8 mouse cellular contexts compared by ENCODE assay signal in the genomic region with DNA sequence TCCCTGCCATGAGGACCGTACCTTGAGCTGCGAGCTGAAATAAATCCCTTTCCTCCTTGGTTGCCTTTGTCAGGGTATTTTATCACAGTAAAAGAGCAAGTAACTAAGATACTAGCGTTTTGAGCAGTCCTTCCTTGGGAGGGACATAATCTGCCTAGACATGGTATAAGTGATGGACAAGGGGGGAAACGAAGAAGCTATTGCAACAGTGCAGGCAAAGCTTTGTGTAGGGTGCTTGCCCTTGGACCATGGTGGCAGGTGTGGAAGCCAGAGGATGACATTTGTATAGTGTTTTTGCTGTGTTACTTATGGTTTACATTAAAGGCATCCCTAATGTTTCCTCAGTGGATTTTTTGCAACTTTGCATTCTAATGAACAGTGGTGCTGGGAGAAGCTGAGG. TPM values are rescaled to one million over a fixed set of nuclear protein-coding genes. Genes with fewer than 3 reads are reported as not detected.
A peak's percentile ranks its signal among the peaks of the same experiment; 100 is the strongest.
DNase-seq lines count a peak whose midpoint lies in the region; ATAC-seq and TF ChIP-seq lines count a peak whose summit lies in the region.

No protein-coding gene starts in this region.

- peak overlapping the region; percentile 53; the same call in 1 of the 2 replicates for H3K9ac ChIP-seq in heart, embryonic 15.5 days
- peak overlapping the region; percentile 74 for H3K9ac ChIP-seq in hindbrain, embryonic 13.5 days
- H3K9ac ChIP-seq in midbrain, embryonic 12.5 days (replicated peaks) = peak overlapping the region; percentile 60; the same call in 1 of the 2 replicates

- no peak for TF ChIP-seq POLR2A in cortical plate, adult 2 months (IDR thresholded peaks at IDR 0.05; ENCODE audit: extremely low read depth, insufficient read depth, low read length)

- H3K27ac ChIP-seq in heart, embryonic 15.5 days = no peak overlapping the region
- H3K27ac ChIP-seq in cortical plate, adult 2 months (ENCODE audit: insufficient read depth, low read length) = peak overlapping the region; percentile 6; the same call in 1 of the 2 replicates
- peak overlapping the region; percentile 45; the same call in 1 of the 2 replicates for H3K27ac ChIP-seq in hindbrain, embryonic 13.5 days
- no peak overlapping the region for H3K27ac ChIP-seq in midbrain, embryonic 12.5 days (replicated peaks)

- 79% methylated on average over 4 of the region's 4 CpGs for WGBS in heart, embryonic 15.5 days
- 82% methylated on average over 4 of the region's 4 CpGs for WGBS in hindbrain, embryonic 13.5 days
- 75% methylated on average over 4 of the region's 4 CpGs for WGBS in midbrain, embryonic 12.5 days

- peak overlapping the region; percentile 66 for H3K4me3 ChIP-seq in heart, embryonic 15.5 days
- H3K4me3 ChIP-seq in cortical plate, adult 2 months (ENCODE audit: insufficient read depth, low read length) = peak overlapping the region; percentile 74
- H3K4me3 ChIP-seq in hindbrain, embryonic 13.5 days = peak overlapping the region; percentile 57
- H3K4me3 ChIP-seq in midbrain, embryonic 12.5 days = peak overlapping the region; percentile 65

- intact Hi-C loops in heart, postnatal 14 days (cut with DNase I) = no loop called here

- peaks cover 9% of the 10 kb centered on the region; the same call in 1 of the 2 replicates for H3K4me1 ChIP-seq in heart, embryonic 15.5 days (replicated peaks)
- 0 out of 2 replicates have a peak, but pooled peaks cover 1% of the 10 kb centered on the region for H3K4me1 ChIP-seq in cortical plate, adult 2 months (ENCODE audit: control insufficient read depth, insufficient read depth, low read length)
- peaks cover 14% of the 10 kb centered on the region for H3K4me1 ChIP-seq in hindbrain, embryonic 13.5 days (replicated peaks)
- peaks cover 14% of the 10 kb centered on the region; the same call in 1 of the 2 replicates for H3K4me1 ChIP-seq in midbrain, embryonic 12.5 days

- no peaks in the 10 kb centered on the region for H3K9me3 ChIP-seq in heart, embryonic 15.5 days (replicated peaks)
- H3K9me3 ChIP-seq in hindbrain, embryonic 13.5 days = no peaks in the 10 kb centered on the region
- no peaks in the 10 kb centered on the region for H3K9me3 ChIP-seq in midbrain, embryonic 12.5 days

- no peaks in the 10 kb centered on the region for H3K36me3 ChIP-seq in heart, embryonic 15.5 days
- no peaks in the 10 kb centered on the region for H3K36me3 ChIP-seq in hindbrain, embryonic 13.5 days
- H3K36me3 ChIP-seq in midbrain, embryonic 12.5 days = no peaks in the 10 kb centered on the region

- no peak for DNase-seq in heart, postnatal 14 days
- no peak for DNase-seq in T-cell, adult 2 months (ENCODE audit: low spot score)
- no peak for DNase-seq in gastrocnemius, postnatal 4 days (ENCODE audit: low spot score in 2 of 2)
- DNase-seq in urinary bladder, adult 2 months (ENCODE audit: low spot score) = no peak

- H3K27me3 ChIP-seq in heart, embryonic 15.5 days = peaks cover 19% of the 10 kb centered on the region
- 0 out of 2 replicates have a peak, but pooled peaks cover 6% of the 10 kb centered on the region for H3K27me3 ChIP-seq in hindbrain, embryonic 13.5 days
- H3K27me3 ChIP-seq in midbrain, embryonic 12.5 days = peaks cover 17% of the 10 kb centered on the region

- TF ChIP-seq CTCF in cortical plate, adult 2 months (IDR thresholded peaks at IDR 0.05; ENCODE audit: extremely low read depth, insufficient read depth, low read length) = no peak

- ATAC-seq in heart, embryonic 15.5 days (replicated peaks; ENCODE audit: insufficient number of reproducible peaks, insufficient read depth, low FRiP score, low read depth) = no peak
- ATAC-seq in hindbrain, embryonic 13.5 days (ENCODE audit: low FRiP score) = peak; percentile 47
- ATAC-seq in midbrain, embryonic 12.5 days (ENCODE audit: low FRiP score, low read depth) = 0 out of 2 replicates have a peak, but pooled peaks have one; percentile 7

- peak overlapping the region; percentile 84 for H3K4me2 ChIP-seq in heart, embryonic 15.5 days
- peak overlapping the region; percentile 82 for H3K4me2 ChIP-seq in hindbrain, embryonic 13.5 days
- peak overlapping the region; percentile 83 for H3K4me2 ChIP-seq in midbrain, embryonic 12.5 days (replicated peaks)

RNA-seq across cellular contexts. Expression of a gene that starts 0.5 kb away (rescaled TPM):
- 0.05 and 0.08 TPM in 2 replicates for polyA plus RNA-seq in heart, embryonic 15.5 days (2015; fragmentation: Nextera tagmentation; extraction: Ambion mirVana)
- not detected for total RNA-seq in heart, postnatal 14 days (2021)
- 14.7 and 17.1 TPM in 2 replicates for polyA plus RNA-seq in cortical plate, adult 2 months (2012; rRNA removed)
- polyA plus RNA-seq in hindbrain, embryonic 13.5 days (2015; fragmentation: Nextera tagmentation; extraction: Ambion mirVana) = 0.52 and 1.1 TPM in 2 replicates
- 1.1 TPM in 2 replicates for polyA plus RNA-seq in midbrain, embryonic 12.5 days (2016; fragmentation: Nextera tagmentation; extraction: Ambion mirVana)
- under 1 TPM; 0.54 to 0.69 TPM for total RNA-seq in gastrocnemius, postnatal 4 days (2021)
- polyA plus RNA-seq in urinary bladder, adult 2 months (2012; rRNA removed) = 0.06 and 0.15 TPM in 2 replicates

RNA-seq across cellular contexts. Expression of a gene that starts 30.4 kb away (rescaled TPM):
- 24.8 and 29.1 TPM in 2 replicates for polyA plus RNA-seq in heart, embryonic 15.5 days (2015; fragmentation: Nextera tagmentation; extraction: Ambion mirVana)
- total RNA-seq in heart, postnatal 14 days (2021) = 100 to 1,000 TPM; 166 to 176 TPM
- 38.6 and 40.5 TPM in 2 replicates for polyA plus RNA-seq in cortical plate, adult 2 months (2012; rRNA removed)
- polyA plus RNA-seq in hindbrain, embryonic 13.5 days (2015; fragmentation: Nextera tagmentation; extraction: Ambion mirVana) = 28.4 and 28.8 TPM in 2 replicates
- 36.6 and 39.9 TPM in 2 replicates for polyA plus RNA-seq in midbrain, embryonic 12.5 days (2016; fragmentation: Nextera tagmentation; extraction: Ambion mirVana)
- 100 to 1,000 TPM; 172 to 190 TPM for total RNA-seq in gastrocnemius, postnatal 4 days (2021)
- polyA plus RNA-seq in urinary bladder, adult 2 months (2012; rRNA removed) = 25.0 and 31.5 TPM in 2 replicates

RNA-seq across cellular contexts. Expression of a gene that starts 44.0 kb away (rescaled TPM):
- 11.3 and 16.6 TPM in 2 replicates for polyA plus RNA-seq in heart, embryonic 15.5 days (2015; fragmentation: Nextera tagmentation; extraction: Ambion mirVana)
- 1 to 10 TPM; 4.9 to 5.0 TPM for total RNA-seq in heart, postnatal 14 days (2021)
- polyA plus RNA-seq in cortical plate, adult 2 months (2012; rRNA removed) = 0.86 and 0.89 TPM in 2 replicates
- 5.0 and 6.1 TPM in 2 replicates for polyA plus RNA-seq in hindbrain, embryonic 13.5 days (2015; fragmentation: Nextera tagmentation; extraction: Ambion mirVana)
- 11.4 and 12.0 TPM in 2 replicates for polyA plus RNA-seq in midbrain, embryonic 12.5 days (2016; fragmentation: Nextera tagmentation; extraction: Ambion mirVana)
- 10 to 100 TPM in 1 of 2 experiments, 1 to 10 TPM in 1; 8.4 to 10.3 TPM for total RNA-seq in gastrocnemius, postnatal 4 days (2021)
- polyA plus RNA-seq in urinary bladder, adult 2 months (2012; rRNA removed) = 101 and 130 TPM in 2 replicates

RNA-seq across cellular contexts. Expression of a gene that starts 51.9 kb away (rescaled TPM):
- 9.0 and 11.5 TPM in 2 replicates for polyA plus RNA-seq in heart, embryonic 15.5 days (2015; fragmentation: Nextera tagmentation; extraction: Ambion mirVana)
- total RNA-seq in heart, postnatal 14 days (2021) = 10 to 100 TPM; 16.2 to 16.5 TPM
- 3.2 and 3.3 TPM in 2 replicates for polyA plus RNA-seq in cortical plate, adult 2 months (2012; rRNA removed)
- 5.5 and 6.4 TPM in 2 replicates for polyA plus RNA-seq in hindbrain, embryonic 13.5 days (2015; fragmentation: Nextera tagmentation; extraction: Ambion mirVana)
- polyA plus RNA-seq in midbrain, embryonic 12.5 days (2016; fragmentation: Nextera tagmentation; extraction: Ambion mirVana) = 6.5 and 10.1 TPM in 2 replicates
- total RNA-seq in gastrocnemius, postnatal 4 days (2021) = 10 to 100 TPM; 15.8 to 17.4 TPM
- polyA plus RNA-seq in urinary bladder, adult 2 months (2012; rRNA removed) = 10.2 and 10.8 TPM in 2 replicates

Comparison
In these comparisons a context has a peak if more than half of its experiments do, and no peak if none do; other contexts are left out.
1. H3K27ac ChIP-seq: peak in cortical plate, adult 2 months (single experiment) and hindbrain, embryonic 13.5 days (single experiment); none in heart, embryonic 15.5 days (single experiment) and midbrain, embryonic 12.5 days (single experiment).
2. Peak in every context shown above with its lines, with median percentiles within 50 percentile points of each other: H3K4me2 ChIP-seq, H3K4me3 ChIP-seq and H3K9ac ChIP-seq.